Mouse (Mus musculus): ENCODE measurements around the gene Slc2a13.

Slc2a13 gene

DNA sequence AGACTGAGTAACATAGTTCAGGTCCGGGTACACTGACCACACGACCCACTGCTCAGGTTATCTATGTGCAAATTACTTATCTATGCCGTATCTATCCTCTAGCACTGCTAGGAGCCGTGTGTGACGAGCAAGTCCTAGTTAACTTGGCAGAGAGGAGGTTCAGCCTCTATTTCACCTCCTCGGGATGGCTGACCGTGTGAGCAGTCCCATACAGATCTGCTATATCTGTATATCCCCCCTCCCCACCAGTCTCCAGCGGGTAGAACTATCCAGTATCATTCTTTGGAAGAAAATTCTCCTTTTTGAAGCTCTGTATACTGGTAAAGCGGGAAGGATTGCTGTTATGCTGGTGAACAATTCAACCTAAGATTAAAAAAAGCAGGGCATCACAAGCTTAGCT, 70.8 kb downstream of the Slc2a13 start:
- no peak for DNase-seq (ENCODE audit: low spot score)

GRCm38 (mm10) chr15:91495014-91495413, 78.0 kb downstream of the Slc2a13 start:
- no peak for DNase-seq (ENCODE audit: low spot score)

- DNase-seq (ENCODE audit: low spot score): no peak
These were observed 93.0 kb downstream of the Slc2a13 start for GRCm38 (mm10) chr15:91479924-91480615.

- DNase-seq (ENCODE audit: low spot score): peak; percentile 43
These were observed 95.3 kb downstream of the Slc2a13 start for GRCm38 (mm10) chr15:91477766-91478165.

- no peak for DNase-seq (ENCODE audit: low spot score)
These were observed 99.2 kb downstream of the Slc2a13 start for GRCm38 (mm10) chr15:91473690-91474409.

- no peak for DNase-seq (ENCODE audit: low spot score)
These were observed 107.7 kb downstream of the Slc2a13 start for GRCm38 (mm10) chr15:91465331-91465730.

DNA sequence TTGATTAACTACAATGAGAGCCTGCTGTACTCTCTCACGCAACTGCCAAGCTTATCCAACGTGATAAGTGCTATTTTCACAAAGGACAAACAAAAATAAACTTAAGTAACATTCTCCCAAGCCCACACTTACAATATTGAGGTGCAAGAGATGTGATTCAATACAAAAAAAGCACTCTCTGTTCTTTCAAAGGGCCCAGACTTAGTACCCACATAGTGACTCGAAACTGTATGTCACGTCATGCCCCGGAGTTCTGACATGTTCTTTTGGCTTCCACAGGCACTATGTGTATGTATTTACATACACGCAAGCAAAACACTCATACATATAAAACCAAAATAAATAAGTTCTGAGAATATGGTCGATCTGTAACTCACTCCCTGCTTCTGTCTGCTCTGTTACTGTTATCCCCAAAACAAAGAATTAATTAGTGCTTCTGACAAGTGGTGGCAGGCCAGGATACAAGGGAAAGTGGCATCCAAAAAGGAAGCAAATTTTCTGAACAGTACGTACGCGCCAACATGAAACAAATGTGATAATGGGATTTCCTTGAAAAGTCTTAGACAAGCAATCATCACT, 109.1 kb downstream of the Slc2a13 start:
- DNase-seq (ENCODE audit: low spot score): no peak

DNA sequence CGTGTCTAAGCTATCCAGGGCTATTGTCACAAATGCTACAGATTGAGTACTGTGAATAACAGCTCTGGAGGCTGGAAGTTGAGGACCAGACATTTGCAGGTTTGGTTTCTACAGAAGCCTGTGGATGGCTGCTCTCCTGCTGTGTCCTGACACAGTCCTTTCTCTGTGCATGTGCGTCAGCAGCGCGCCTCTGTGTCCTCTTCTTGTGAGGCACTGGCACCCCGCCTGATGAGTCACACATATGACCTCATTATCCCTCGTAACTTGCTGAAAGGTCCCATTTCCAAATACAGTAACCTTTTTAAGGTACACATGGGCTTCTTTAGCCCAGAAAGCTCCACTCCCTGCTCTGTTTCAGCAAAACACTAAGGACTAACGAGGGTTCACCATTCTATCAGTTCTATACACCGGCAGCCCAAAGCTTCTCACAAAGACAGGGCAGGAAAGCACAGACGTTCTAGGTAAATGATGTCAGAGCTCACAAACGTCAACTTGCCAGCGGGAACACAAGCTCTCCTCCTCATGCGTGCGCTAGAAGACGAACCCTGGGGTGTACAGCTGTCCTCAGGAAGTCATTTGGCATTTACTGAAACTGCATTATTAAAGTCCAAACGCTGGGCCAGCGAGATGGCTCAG, 109.9 kb downstream of the Slc2a13 start:
- DNase-seq (ENCODE audit: low spot score): peak; percentile 6

- no peak for DNase-seq (ENCODE audit: low spot score)
These were observed 111.1 kb downstream of the Slc2a13 start for GRCm38 (mm10) chr15:91461940-91462339.

DNA sequence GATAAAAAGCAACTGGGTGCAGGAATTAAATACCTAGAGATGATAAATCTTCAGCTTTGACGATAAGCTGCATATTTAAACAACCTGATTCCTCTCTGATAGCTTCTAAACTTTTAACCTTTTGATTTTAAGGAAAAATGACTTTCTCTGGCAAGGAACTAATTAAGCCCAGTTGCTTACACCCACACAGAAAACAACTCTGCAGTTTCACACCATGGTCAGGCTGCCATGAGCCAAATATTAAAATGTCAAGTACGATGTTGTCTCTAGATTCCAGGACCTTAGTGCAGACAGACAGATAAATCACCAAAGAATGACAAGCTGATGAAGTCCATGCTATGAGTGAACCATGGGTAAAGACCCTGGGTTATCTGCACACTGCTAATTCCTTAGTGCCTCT, 115.9 kb downstream of the Slc2a13 start:
- no peak for DNase-seq (ENCODE audit: low spot score)

- DNase-seq (ENCODE audit: low spot score): no peak
These were observed 127.7 kb downstream of the Slc2a13 start for GRCm38 (mm10) chr15:91445399-91445798.

- no peak for DNase-seq (ENCODE audit: low spot score)
These were observed 129.6 kb downstream of the Slc2a13 start for GRCm38 (mm10) chr15:91443449-91443848.

GRCm38 (mm10) chr15:91439883-91440282, 133.2 kb downstream of the Slc2a13 start:
- DNase-seq (ENCODE audit: low spot score): no peak

DNA sequence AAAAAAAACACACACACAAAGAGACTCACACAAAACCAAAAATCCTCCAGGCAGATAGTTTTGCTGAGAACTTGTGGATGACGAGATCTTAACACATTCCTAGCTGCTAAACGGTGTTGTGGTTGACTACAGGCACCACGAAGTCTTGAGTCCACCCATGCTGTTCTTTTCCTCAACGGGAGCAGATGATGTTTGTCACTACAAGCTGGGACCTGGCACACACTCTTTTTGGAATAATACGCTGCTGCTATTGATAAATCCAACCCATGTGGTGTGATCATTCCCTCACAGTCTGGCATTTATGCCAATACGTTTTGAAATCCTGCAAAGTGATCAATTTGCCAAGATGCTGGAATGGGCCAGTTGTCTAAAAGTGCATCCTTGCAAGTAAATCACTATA, 147.6 kb downstream of the Slc2a13 start:
- no peak for DNase-seq (ENCODE audit: low spot score)

DNA sequence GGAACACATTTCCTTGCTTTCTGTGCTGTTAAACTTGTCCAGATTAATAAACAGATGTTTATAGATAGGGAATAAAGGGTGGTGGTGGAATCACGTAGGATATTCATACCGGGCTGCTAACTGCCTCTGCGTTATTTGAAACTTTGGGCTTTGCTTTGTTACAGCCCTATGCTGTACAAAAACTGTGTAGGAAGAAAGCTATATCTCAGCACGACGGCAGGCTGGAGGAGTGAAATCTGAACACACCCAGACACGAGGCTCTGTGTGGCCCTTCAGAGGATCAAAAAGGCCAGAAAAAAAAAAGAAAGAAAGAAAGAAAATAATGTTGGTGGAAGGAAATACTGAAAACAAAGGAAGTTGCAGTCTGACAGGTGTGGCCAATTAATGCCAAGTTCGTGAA, 166.1 kb downstream of the Slc2a13 start:
- no peak for DNase-seq (ENCODE audit: low spot score)

DNA sequence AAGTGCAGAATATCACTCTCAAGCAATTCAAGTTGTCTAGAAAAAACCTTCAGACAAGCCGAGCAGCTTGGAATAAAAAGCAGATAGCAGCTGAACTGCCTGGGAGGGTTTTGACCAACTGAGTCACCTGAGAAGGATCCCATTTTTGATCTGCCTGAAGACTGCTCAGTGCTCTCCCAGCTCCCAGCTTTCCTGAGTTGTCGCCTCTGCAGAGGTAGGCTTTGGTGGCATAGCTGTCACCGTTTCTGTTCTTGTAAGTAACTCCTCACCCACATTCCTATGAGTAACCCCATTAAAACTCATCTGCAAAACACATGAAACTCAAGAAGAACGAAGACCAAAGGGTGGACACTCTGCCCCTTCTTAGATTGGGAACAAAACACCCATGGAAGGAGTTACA, 177.9 kb downstream of the Slc2a13 start:
- DNase-seq (ENCODE audit: low spot score): no peak

GRCm38 (mm10) chr15:91383694-91384093, 189.4 kb downstream of the Slc2a13 start:
- DNase-seq (ENCODE audit: low spot score): no peak

DNA sequence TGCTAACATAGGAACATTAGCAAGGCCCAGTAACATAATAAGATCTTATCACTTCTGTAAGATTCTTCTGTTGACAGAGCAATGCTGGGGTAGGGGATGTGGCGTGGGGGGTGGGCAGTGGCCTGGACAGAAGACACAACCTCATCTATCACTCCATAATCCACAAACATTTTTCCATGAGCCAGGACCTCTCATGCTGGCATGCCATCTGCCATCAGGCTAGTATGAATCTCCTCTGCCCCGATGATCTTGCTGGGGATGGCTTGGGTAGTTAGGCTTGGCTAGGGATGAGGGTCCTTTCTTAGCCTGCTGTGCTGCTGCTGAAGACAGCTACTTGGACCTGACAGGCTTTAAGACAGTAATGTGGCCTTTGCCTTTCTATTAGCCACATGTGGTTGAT, 190.5 kb downstream of the Slc2a13 start:
- DNase-seq (ENCODE audit: low spot score): no peak

GRCm38 (mm10) chr15:91381864-91382263, 191.2 kb downstream of the Slc2a13 start:
- no peak for DNase-seq (ENCODE audit: low spot score)

GRCm38 (mm10) chr15:91378751-91379325, 194.2 kb downstream of the Slc2a13 start:
- DNase-seq (ENCODE audit: low spot score): no peak

- DNase-seq (ENCODE audit: low spot score): no peak
These were observed 195.5 kb downstream of the Slc2a13 start for GRCm38 (mm10) chr15:91377568-91377967.

DNA sequence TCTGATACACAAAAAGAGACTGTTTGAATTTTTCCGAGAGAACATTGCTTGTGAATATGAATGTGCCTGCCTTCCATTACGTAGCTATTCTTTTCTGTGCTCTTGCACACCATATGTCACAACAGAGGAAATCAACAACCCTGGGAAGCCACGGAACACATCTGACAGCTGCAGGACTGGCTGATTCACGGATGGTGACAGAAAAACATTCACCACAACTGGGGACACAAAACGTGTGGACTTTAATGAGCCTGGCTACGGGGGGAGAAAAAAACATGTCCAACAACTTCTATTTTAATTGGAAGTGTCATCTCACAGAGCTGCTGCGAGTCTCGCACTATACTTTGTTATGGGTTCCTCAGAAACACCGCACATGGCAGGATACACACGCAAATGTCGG, 196.0 kb downstream of the Slc2a13 start:
- DNase-seq (ENCODE audit: low spot score): no peak

- DNase-seq (ENCODE audit: low spot score): no peak
These were observed 198.6 kb downstream of the Slc2a13 start for GRCm38 (mm10) chr15:91374441-91374840.
